Mouse (Mus musculus): Measurements from ENCODE around the gene Gpr156.
"Not testable (repeated sequence)": the region's sequence is repeated elsewhere in the genome, so short reads cannot be mapped to it uniquely, and the experiment has no call there.

Gpr156 gene

DNA sequence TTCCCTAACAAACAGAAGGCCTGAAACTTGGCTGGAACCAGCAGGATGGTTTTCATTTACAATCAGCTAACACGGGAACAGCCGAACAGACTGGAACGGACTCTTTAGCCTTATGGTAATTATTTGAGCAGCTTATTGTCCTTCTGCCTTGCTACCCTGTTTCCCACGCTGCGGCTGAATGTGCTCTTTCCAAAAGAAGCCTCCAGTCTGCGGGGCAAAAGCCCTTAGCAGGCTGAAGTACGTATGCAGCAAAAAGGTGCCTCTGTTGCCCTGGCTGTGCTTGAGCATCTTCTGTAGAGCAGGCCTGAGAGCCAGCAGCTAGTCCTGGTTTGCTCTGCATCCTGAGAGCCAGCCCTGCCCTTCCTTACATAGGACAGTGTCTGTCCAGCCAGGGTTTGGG, 83.9 kb downstream of the Gpr156 start:
- no peak for DNase-seq (ENCODE audit: low read depth, low spot score)

DNA sequence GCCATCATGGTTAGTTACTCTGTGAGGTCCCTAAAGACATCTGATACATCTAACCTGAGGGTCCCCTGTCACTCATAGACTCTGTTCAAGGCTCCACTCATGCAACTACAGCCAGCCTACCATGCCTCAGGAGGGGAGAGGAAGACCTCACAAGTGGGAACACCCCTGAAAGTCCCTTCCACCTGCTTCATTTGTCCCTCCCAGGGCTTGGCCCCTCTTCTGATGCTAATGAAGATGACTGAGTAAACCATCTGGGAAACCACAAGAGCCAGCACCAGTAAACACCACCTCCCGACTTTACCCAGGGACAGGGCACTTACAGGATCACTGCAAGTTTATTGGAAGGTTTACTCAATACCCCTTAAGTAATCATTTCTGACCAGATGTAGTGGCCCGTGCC, 85.5 kb downstream of the Gpr156 start:
- peak; percentile 48 for DNase-seq (ENCODE audit: low read depth, low spot score)

DNA sequence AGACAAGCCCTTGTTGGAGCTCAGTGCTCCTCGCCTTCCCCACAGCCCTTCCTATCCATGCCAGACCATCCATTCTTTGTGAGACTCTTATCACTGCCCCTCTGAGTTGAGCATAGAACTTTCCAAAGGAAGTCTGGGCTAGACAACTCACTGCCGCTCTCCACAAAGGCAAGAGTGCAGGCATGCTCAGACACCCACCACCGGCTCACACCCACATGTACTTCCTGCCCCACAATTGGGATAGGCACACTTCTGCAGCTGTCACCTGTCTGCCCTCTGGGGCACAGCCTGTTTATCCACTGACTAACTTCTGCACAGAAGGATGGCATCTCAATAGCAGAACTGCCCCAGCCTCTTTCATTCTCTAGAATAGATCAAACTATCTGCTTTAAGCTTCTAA, 86.2 kb downstream of the Gpr156 start:
- peak; percentile 51 for DNase-seq (ENCODE audit: low read depth, low spot score)

DNA sequence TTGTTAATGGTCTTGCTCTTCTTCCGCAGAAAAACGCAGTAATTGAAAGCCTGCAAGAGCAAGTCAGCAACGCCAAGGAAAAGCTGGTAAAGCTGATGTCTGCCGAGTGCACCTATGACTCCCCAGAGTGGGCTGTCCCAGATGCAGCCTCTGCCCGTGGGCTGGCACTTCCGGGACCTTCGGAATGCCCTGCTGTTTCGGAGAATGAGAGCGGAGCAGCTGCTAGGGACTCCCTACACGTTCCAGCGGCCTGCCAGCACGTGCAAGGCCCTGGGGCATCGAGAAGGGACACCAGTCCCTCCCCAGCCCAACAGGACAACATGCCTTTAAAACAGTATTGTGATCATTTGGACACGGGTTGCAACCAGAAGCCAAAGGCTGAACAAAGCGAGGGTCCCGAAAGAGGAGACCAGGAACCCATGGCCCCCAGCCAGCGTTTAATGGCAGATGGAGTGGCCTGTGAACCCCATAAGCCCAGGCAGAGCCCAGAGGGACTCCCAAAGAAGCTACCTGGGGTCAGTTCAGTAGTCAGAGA, 88.3 kb downstream of the Gpr156 start:
- DNase-seq (ENCODE audit: low read depth, low spot score) = no peak

DNA sequence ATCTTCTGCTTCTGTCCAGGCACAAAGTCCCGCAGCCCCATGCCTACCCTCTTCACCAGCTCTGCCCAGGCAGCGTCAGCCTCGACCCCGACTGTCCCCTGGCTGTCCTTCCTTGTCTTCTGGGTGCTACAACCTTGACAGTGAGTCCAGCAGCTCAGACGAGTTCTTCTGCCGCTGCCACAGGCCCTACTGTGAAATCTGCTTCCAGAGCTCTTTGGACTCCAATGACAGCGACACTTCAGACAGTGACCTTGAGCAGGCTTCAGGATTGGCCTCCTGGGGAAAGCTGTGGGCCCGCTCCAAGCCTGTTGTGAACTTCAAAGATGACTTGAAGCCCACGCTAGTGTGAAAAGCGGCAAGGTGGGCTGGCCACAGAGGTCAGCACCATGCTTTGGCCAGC, 89.2 kb downstream of the Gpr156 start:
- DNase-seq (ENCODE audit: low read depth, low spot score) = no peak

DNA sequence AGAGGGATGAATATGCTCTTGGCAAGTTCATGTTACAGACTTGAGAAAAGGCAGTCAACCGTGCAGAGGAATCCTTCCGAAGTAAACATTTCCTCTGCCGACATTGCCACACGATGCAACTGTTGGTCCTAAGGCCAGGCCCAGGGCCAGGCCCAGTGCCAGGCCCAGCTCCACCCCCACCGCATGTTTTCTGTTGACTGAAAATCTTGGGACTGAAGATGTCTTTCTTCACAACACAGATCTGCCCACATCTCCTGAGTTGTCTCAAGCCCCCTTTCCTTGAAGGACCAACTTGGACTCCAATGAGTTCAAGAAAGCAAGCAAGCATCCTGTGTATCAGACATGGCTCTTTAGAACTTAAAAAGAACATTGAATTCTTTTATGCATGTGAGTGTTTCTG, 92.1 kb downstream of the Gpr156 start:
- DNase-seq (ENCODE audit: low read depth, low spot score) = no peak

DNA sequence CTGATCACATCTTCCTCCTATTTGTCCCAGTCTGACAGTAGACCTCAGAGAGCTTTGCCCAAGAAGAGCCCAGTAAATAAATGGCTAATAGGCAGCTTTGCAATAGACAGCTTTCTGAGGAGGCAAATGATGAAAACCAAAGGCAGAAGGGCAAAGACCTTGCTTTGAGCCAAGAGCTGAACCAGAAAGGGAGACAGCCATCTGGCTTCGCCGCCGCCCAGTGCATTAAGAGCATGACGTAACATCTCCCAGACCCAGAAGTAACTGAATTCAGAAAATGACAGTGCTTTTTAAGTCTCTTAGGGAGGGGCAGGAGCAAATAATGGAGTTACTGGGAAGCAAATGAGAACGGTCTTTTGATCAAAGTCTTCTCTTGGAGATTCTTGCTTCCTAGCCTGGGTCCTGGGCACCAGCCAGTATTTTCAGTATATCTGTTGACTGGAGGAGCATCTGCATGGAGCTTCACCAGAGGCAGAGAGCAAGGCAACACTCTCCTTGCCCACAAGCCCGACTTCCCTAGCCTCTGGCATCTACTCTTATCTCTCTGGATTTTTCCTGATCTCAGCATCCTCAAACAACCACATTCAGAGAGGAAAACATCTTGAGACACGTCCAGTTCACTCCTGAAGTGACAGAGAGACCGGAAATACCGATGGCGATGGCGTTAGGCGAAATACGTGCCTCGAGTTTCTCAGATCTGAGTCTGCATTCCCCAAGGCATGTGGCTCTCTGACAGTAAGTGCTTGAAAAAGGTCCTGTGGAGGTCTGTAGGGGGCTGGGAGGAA, 92.9 kb downstream of the Gpr156 start:
- no peak for DNase-seq (ENCODE audit: low read depth, low spot score)

DNA sequence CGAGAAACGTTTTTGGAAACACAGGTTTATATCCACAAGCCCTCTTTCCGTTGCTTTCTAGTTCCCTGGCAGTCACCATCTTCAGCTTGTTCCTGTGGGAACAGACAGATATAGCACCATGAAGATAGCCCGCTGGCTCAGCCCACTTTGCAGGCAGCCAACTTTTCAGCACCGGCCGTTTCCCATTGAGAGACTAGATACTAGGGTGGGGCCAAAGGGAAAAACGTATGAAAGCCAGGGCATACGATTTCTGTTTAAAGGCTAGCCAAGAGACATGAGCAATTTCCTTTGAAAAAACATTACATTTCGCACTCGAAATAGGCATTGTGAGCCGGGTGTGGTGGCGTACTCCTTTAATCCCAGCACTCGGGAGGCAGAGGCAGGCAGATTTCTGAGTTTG, 95.2 kb downstream of the Gpr156 start:
- DNase-seq (ENCODE audit: low read depth, low spot score) = no peak

DNA sequence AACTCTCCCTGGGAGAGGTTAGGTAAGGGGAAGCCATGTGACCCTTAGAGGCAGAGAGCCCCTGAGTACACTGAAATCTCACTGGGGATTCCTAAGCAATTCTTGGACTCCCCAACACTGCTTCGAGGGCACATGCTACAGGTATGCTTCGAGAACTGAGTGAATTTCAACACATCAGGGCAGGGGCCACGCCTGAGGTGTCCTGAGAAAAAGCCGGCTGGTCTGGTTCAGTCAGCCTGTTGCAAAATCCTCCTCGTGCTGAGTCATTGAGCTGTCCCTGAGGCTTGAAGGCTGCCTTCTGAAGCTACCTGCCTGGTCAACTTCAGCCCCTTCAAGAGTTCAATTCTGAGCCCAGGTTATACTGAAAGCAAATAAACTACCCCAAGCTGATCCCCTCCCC, 96.1 kb downstream of the Gpr156 start:
- DNase-seq (ENCODE audit: low read depth, low spot score) = no peak

DNA sequence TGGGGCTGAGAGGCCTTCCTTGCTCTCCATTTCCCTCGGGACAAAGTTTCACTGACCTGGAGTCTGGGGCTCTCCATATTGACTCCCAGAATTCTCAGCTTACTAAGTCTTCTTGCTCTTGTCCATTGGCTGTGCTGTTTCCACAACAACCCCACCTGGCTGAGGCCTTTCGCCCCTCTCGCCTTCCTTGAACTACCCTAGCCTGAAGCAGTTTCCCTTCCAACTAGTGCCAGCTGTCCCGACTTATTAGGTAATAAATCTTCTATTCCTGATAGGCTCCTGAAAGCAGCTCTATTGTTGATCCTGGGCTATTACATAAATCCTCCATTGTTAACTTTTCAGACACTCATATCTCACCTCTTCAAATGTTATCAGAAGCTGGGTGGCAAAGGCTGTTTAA, 96.6 kb downstream of the Gpr156 start:
- no peak for DNase-seq (ENCODE audit: low read depth, low spot score)

DNA sequence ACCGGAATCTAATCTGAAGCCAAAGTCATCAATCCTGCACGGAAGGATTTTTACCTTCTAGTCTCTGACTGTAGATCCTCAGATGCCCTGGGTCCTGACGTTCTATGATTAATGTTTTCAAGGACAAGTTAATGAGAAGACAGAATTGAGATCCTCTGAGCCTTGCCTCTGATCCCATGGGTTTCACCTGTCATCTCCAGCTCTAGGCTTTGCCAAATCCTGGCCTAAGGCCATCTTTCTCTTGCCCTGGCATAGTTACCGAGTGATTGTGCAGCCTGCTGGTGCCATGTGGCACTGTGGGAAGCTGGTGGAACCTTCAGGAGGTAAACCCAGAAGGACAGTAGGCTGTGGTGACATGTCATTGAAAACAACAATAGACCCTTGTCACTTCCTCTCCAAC, 98.7 kb downstream of the Gpr156 start:
- no peak for DNase-seq (ENCODE audit: low read depth, low spot score)

DNA sequence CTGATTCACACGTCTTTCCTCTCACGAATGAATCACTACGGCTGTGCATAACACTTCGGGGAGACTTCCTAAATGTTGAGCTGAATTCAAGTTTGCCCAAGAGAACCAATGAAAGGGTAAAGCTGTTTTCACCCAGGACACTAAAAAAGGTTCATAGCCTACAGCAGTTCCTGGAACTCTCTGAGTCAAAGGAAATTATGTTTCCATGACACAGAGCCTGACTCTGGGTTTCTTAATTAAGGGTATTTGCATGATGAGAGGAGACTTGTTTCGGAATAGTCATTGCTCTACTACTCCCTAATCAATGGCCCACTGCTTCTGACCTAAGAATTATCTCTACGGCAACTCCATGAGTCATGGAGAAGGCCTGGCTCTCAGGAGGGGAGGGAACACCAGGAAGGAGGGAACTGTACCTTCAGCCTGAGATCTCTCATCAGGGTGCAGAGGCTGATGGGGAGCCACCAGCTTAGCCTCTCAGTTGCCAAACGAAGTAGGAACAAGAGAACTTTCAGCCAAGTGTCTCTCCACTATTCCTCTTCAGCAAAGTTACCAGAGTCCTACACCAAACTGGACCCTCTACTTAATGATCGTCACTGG, 100.7 kb downstream of the Gpr156 start:
- DNase-seq (ENCODE audit: low read depth, low spot score) = no peak

DNA sequence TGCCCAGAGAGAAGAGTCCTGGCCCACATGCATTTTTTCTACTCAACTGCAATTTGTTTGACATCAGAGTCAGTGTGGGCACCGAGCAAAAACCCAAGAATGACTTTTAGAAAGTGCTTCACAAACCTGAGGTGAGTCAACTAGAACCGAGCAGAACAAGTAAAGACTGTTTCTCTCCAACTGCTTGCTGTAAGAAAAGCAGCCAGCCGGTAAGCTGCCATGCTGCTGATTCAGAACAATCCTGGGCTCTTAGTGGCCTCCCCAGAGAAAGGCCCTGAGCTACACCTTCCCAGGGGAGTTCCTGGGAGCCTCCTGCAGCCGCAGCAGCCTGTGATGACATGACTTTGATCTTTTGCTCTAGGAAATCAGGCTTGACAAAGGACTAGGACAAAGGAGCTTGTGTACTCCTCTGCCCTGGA, 101.7 kb downstream of the Gpr156 start:
- no peak for DNase-seq (ENCODE audit: low read depth, low spot score)

DNA sequence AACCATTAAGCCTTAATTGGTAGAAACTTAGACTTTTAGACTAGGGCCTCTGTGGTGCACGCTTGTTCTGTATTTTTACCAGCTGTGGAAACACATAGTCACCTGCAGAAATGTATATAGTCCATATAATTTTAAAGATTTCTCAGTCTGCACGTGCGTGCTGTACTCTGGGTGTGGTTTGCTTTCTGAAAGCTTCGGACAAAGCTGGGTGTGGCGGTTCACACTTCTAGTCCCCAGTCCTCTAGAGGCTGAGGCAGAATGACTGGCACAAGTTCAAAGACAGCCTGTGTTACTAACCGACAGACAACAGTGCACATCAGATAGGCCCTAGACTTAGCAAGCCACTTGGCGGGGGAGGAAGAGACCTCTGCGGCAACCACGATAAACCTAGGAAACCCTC, 116.3 kb downstream of the Gpr156 start:
- DNase-seq (ENCODE audit: low read depth, low spot score) = no peak

DNA sequence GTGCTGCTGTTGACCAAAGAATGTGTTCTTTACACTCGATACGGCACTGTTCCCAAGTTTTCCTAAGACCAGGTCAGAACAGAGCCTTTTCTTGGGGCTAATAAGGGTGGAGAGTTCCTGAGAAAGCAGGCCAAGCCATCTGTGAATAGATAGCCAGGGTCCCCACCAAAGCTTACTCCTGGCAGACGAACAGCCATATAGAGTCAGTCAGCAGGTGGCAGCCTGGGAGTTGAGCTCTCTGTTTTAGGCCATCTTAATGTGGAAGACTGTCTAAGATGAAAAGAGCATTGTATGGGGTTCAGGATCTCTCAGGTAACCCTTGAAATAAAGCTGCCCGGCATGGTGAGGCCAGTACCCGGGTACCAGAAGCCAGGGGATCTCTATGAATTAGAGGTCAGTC, 116.8 kb downstream of the Gpr156 start:
- DNase-seq (ENCODE audit: low read depth, low spot score) = peak; percentile 17

DNA sequence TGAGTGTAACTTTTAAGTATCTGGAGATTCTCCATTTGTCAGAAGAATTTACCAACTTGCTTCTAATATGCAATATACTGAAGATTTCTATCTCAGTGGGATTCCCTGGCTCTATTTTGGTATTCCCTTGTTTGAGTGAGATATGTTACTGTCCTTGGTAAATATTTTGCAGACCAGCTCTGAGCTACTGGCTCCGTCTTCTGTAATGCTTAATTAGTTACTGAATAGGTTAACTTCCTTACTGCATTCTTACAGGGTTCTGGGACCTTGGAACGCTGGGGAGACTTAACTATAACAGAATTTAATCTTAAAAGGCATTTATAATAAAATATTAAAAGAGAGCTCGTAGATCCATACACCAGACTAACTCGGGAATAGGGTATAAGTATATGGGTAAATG, 121.8 kb downstream of the Gpr156 start:
- not testable (repeated sequence) for DNase-seq (ENCODE audit: low read depth, low spot score)

DNA sequence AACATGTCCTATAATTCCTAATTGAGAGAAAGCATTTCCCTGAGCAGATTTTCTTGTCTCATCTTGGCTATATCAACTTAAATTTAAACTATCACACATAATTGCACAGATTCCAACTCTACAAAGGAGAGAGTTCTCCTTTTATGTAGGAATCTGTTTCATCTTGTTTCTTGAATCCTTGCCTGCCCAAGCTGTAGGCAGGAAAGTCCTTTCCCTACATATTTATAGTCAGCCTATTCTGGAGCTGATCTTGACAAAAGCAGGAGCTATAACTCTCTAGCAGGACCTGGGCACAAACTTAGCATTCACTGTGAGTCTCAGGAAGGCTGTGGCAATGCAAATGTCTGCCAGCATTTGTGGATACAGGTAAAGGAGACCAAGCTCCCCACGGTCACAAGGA, 125.9 kb downstream of the Gpr156 start:
- DNase-seq (ENCODE audit: low read depth, low spot score) = no peak

DNA sequence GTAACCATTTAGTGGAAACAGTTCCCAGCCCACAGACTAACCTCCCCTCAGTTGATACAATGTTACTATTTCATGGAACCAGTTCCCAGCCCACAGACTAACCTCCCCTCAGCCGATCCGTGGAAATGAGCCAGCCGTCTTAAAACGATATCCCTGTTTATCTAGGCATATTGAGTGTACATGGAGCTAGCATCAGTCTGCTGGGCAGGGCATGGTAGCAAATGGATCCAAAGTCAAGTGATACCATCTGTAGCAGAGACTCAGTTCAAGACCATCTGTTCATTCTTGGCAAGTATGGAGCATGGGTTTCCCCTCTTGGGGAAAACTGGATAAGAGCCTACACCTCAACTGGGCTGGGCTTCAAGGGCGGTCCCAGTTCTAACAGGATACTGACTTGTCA, 128.3 kb downstream of the Gpr156 start:
- DNase-seq (ENCODE audit: low read depth, low spot score) = no peak

DNA sequence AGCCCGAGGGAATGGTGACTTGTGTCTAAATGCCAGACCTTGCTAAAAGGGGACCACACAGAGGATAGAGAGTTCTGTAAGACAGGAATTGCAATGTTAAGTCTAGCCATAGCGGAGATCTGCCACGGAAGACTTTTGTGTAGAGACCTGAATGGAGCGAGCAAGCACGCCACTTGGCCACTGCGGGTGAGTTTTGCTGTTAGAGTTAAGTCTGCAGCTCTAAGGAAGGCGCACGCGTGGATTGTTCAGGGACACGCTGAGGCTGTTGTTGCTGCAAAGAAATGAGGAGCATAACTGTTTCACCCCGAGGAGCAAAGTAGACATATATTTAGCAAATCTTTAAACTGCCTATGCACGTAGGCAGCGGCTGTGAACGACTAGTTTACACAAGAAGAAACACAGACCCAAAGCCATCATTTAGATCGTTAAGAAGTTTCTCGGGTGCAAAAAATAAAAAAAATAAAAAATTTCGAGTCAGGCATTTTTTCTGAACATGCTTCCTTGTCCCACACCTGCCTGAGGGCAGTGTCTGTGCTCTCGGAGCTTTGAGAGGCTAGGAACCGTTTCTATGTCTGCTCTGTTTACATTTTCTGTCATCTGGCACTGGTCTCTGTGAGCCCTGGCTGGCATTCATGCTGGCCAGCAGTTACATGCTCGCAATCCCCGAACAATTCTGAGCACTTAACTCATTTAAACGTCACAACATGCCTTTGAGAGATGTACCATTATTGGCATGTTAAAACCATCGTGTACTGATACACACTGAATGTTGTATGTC, 131.7 kb downstream of the Gpr156 start:
- DNase-seq (ENCODE audit: low read depth, low spot score) = no peak

Data from A20 (cell line).